Mouse (Mus musculus): Measurements from ENCODE around the gene Gm20815.
"Not testable (repeated sequence)": the region's sequence is repeated elsewhere in the genome, so short reads cannot be mapped to it uniquely, and the experiment has no call there.

The Gm20815 gene

DNA sequence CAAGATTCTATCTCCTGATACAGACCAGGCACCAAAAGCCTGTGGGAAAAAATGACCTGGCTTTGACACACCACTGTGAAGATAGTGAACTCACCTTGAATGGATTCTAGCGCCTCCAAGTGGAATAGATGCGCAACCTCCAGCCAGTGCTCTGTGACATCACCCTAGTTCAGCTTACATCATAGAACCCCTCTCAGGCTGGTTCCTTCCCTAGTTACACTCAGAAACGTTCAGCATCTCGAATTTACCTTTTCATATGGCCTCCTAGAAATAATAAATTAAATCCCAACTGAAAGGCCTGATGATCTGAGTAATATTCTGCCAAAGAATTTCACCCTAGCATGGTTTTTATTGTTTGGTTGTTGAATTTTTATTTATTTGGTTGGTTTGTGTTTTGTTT lies at the start of gene Gm20815:
Gene Gm20815 (minus strand): TSS at position 101 of the 400 bp plus-strand sequence.
- DNase-seq (ENCODE audit: low read depth), result not testable (repeated sequence)
